Mouse (Mus musculus) neural tube, embryonic 12.5 days (tissue): Measurements from ENCODE around the gene 1700001P01Rik. TPM values are rescaled to one million over a fixed set of nuclear protein-coding genes. Genes with fewer than 3 reads are reported as not detected.
"Not testable (repeated sequence)": the region's sequence is repeated elsewhere in the genome, so short reads cannot be mapped to it uniquely, and the experiment has no call there.

Experiments used
- ATAC-seq: fragments of 200-750 bp; cut with Nextera tagmentation; 2 replicates; pipeline ENCODE4 v1.8.0; 2017; ENCODE audit warnings: low read depth, mild to moderate bottlenecking, moderate TSS enrichment, moderate library complexity; ENCODE audit not compliant: low FRiP score
- H3K27ac ChIP-seq: fragments of 300-500 bp; sonication (generic); 2 replicates; pipeline ENCODE4 v1.5.1; 2016
- H3K27me3 ChIP-seq: fragments of 300-500 bp; sonication (generic); replicated peaks from 2 replicates; pipeline ENCODE4 v1.6.1; 2016; ENCODE audit warnings: mild to moderate bottlenecking
- H3K36me3 ChIP-seq: fragments of 300-500 bp; sonication (generic); 2 replicates; pipeline ENCODE4 v1.6.1; 2016; ENCODE audit warnings: mild to moderate bottlenecking
- H3K4me1 ChIP-seq: fragments of 300-500 bp; sonication (generic); 2 replicates; pipeline ENCODE4 v1.6.1; 2016
- H3K4me2 ChIP-seq: fragments of 300-500 bp; sonication (generic); replicated peaks from 2 replicates; pipeline ENCODE4 v1.6.1; 2016; ENCODE audit warnings: mild to moderate bottlenecking
- H3K4me3 ChIP-seq: fragments of 300-500 bp; sonication (generic); 2 replicates; pipeline ENCODE4 v1.5.1; 2016
- H3K9ac ChIP-seq: fragments of 300-500 bp; sonication (generic); 2 replicates; pipeline ENCODE4 v1.6.1; 2016; ENCODE audit warnings: mild to moderate bottlenecking
- H3K9me3 ChIP-seq: fragments of 300-500 bp; sonication (generic); 2 replicates; pipeline ENCODE4 v1.6.1; 2016; ENCODE audit warnings: mild to moderate bottlenecking
- WGBS: fragments of 180-500 bp; shearing (Covaris S2); methylation state at CpG from one replicate; pipeline ENCODE4 v1.1.7; 2016; 5-methylcytosine and 5-hydroxymethylcytosine counted together
- microRNA-seq: library from miRNA; unstranded; fragments of <30 nt; microRNA quantifications from one replicate; pipeline ENCODE4, GENCODE M21; 2017
- polyA plus RNA-seq: library from polyadenylated mRNA; unstranded; fragments of >200 nt; fragmentation: Nextera tagmentation; extraction: Ambion mirVana; gene quantifications from 2 replicates; pipeline ENCODE4 v1.2.1, GENCODE M21; 2016

Gene 1700001P01Rik
- polyA plus RNA-seq, 1 experiment from 2014 or later = 0.56 TPM

- H3K9ac ChIP-seq = no peak overlapping the region
- no peaks in the 10 kb centered on the region; the same call in 1 of the 2 replicates for H3K36me3 ChIP-seq
- peaks cover 6% of the 10 kb centered on the region for H3K4me1 ChIP-seq
- no peaks in the 10 kb centered on the region for H3K9me3 ChIP-seq
- ATAC-seq = no peak
- H3K4me2 ChIP-seq = no peak overlapping the region
- H3K27ac ChIP-seq = no peak overlapping the region
- WGBS = 87% methylated on average over 4 of the region's 4 CpGs
- no peaks in the 10 kb centered on the region for H3K27me3 ChIP-seq
- no peak overlapping the region for H3K4me3 ChIP-seq
These were observed 38.1 kb downstream of the 1700001P01Rik start for GRCm38 (mm10) chr11:97737600-97737999.

- Histone ChIP-seq H3K36me3 (peaks cover 9% of the 10 kb centered on the region), H3K27ac (no peak overlapping the region), H3K27me3 (no peaks in the 10 kb centered on the region), H3K4me3 (no peak overlapping the region), H3K9ac (no peak overlapping the region), H3K4me1 (no peaks in the 10 kb centered on the region), H3K4me2 (no peak overlapping the region), H3K9me3 (no peaks in the 10 kb centered on the region)
- no peak for ATAC-seq
- WGBS = 91% methylated on average over 5 of the region's 5 CpGs
These were observed 39.1 kb downstream of the 1700001P01Rik start for GRCm38 (mm10) chr11:97736645-97737044.

GRCm38 (mm10) chr11:97734810-97735209 lies 40.9 kb downstream of the 1700001P01Rik start:
- ATAC-seq = not testable (repeated sequence)
- peaks cover 20% of the 10 kb centered on the region for H3K36me3 ChIP-seq

GRCm38 (mm10) chr11:97733689-97734088 lies 42.0 kb downstream of the 1700001P01Rik start:
- Histone ChIP-seq H3K4me3 (no peak overlapping the region), H3K4me2 (no peak overlapping the region), H3K4me1 (no peaks in the 10 kb centered on the region), H3K27me3 (no peaks in the 10 kb centered on the region), H3K9ac (no peak overlapping the region), H3K27ac (no peak overlapping the region), H3K36me3 (peaks cover 31% of the 10 kb centered on the region), H3K9me3 (no peaks in the 10 kb centered on the region)
- WGBS = 53% methylated on average over 10 of the region's 10 CpGs
- ATAC-seq = no peak

More at GRCm38 (mm10) chr11:97734810-97735209, 40.9 kb downstream of the 1700001P01Rik start:
- not testable (repeated sequence) for H3K27me3 ChIP-seq, H3K4me3 ChIP-seq, H3K9ac ChIP-seq, H3K9me3 ChIP-seq, H3K4me1 ChIP-seq, H3K27ac ChIP-seq, H3K4me2 ChIP-seq
- WGBS = 89% methylated on average over 5 of the region's 5 CpGs

- peaks cover 80% of the 10 kb centered on the region for H3K36me3 ChIP-seq
- no peak for ATAC-seq
- no peaks in the 10 kb centered on the region for H3K4me1 ChIP-seq
- no peak overlapping the region for H3K4me3 ChIP-seq
- H3K9me3 ChIP-seq = no peaks in the 10 kb centered on the region
- H3K27me3 ChIP-seq = no peaks in the 10 kb centered on the region
- H3K9ac ChIP-seq = no peak overlapping the region
- no peak overlapping the region for H3K27ac ChIP-seq
- WGBS = 86% methylated on average over 7 of the region's 7 CpGs
- H3K4me2 ChIP-seq = no peak overlapping the region
These were observed 47.0 kb downstream of the 1700001P01Rik start for GRCm38 (mm10) chr11:97728730-97729129.

- no peak overlapping the region for H3K4me3 ChIP-seq
- no peak overlapping the region for H3K27ac ChIP-seq
- no peak overlapping the region for H3K9ac ChIP-seq
- H3K4me1 ChIP-seq = no peaks in the 10 kb centered on the region
- no peaks in the 10 kb centered on the region for H3K27me3 ChIP-seq
- WGBS = 79% methylated on average over 7 of the region's 7 CpGs
- ATAC-seq = no peak
- H3K4me2 ChIP-seq = no peak overlapping the region
- no peaks in the 10 kb centered on the region for H3K9me3 ChIP-seq
- peaks cover 84% of the 10 kb centered on the region for H3K36me3 ChIP-seq
These were observed 47.4 kb downstream of the 1700001P01Rik start for GRCm38 (mm10) chr11:97728311-97728710.

- peaks cover 95% of the 10 kb centered on the region for H3K36me3 ChIP-seq
These were observed 52.0 kb downstream of the 1700001P01Rik start for GRCm38 (mm10) chr11:97723709-97724108.

More at GRCm38 (mm10) chr11:97723709-97724108, 52.0 kb downstream of the 1700001P01Rik start:
- no peak for ATAC-seq
- no peaks in the 10 kb centered on the region for H3K4me1 ChIP-seq
- no peaks in the 10 kb centered on the region for H3K27me3 ChIP-seq
- WGBS = 88% methylated on average over 7 of the region's 7 CpGs
- H3K9me3 ChIP-seq = peaks cover 6% of the 10 kb centered on the region; the same call in 1 of the 2 replicates
- H3K4me3 ChIP-seq = no peak overlapping the region
- no peak overlapping the region for H3K4me2 ChIP-seq
- no peak overlapping the region for H3K9ac ChIP-seq
- no peak overlapping the region for H3K27ac ChIP-seq

Small RNAs within 50 kb of the gene (microRNA-seq; reads per million reads assigned to microRNA genes)
- not detected for gene Mir8102

Other genes starting within 250 kb of the 1700001P01Rik start
- 6.4 and 7.9 TPM in 2 replicates for gene Srcin1, start 199.7 kb downstream of the 1700001P01Rik start, polyA plus RNA-seq
- 13.6 and 15.1 TPM in 2 replicates for gene Epop, start 146.2 kb downstream of the 1700001P01Rik start, polyA plus RNA-seq
- 3.0 and 4.0 TPM in 2 replicates for gene Mllt6, start 112.5 kb downstream of the 1700001P01Rik start, polyA plus RNA-seq
- gene Cisd3, start 90.1 kb downstream of the 1700001P01Rik start, polyA plus RNA-seq = 17.8 and 25.6 TPM in 2 replicates
- gene Pcgf2, start 75.4 kb downstream of the 1700001P01Rik start, polyA plus RNA-seq = 19.9 and 21.1 TPM in 2 replicates
- 453 and 497 TPM in 2 replicates for gene Psmb3, start 72.5 kb downstream of the 1700001P01Rik start, polyA plus RNA-seq
- gene Pip4k2b, start 31.2 kb downstream of the 1700001P01Rik start, polyA plus RNA-seq = 3.2 and 3.7 TPM in 2 replicates
- 21.1 and 23.4 TPM in 2 replicates for gene Cwc25, start 9.4 kb downstream of the 1700001P01Rik start, polyA plus RNA-seq
- 369 and 383 TPM in 2 replicates for gene Rpl23, start 6.5 kb upstream of the 1700001P01Rik start, polyA plus RNA-seq
- 103 and 105 TPM in 2 replicates for gene Lasp1, start 23.1 kb upstream of the 1700001P01Rik start, polyA plus RNA-seq
- 12.9 and 15.8 TPM in 2 replicates for gene B230217C12Rik, start 64.9 kb upstream of the 1700001P01Rik start, polyA plus RNA-seq
- 0.72 and 0.85 TPM in 2 replicates for gene Fbxo47, start 108.2 kb upstream of the 1700001P01Rik start, polyA plus RNA-seq
- gene Plxdc1, start 210.5 kb upstream of the 1700001P01Rik start, polyA plus RNA-seq = 0.24 and 0.68 TPM in 2 replicates
- 6.8 and 8.6 TPM in 2 replicates for gene Arl5c, start 220.3 kb upstream of the 1700001P01Rik start, polyA plus RNA-seq
- gene Cacnb1, start 247.1 kb upstream of the 1700001P01Rik start, polyA plus RNA-seq = 38.2 and 40.9 TPM in 2 replicates